Mouse (Mus musculus) heart, embryonic 16.5 days (tissue): Measurements from ENCODE around the gene Rnaset2b. TPM values are rescaled to one million over a fixed set of nuclear protein-coding genes. Genes with fewer than 3 reads are reported as not detected.
A peak's percentile ranks its signal among the peaks of the same experiment; 100 is the strongest.
"Not testable (repeated sequence)": the region's sequence is repeated elsewhere in the genome, so short reads cannot be mapped to it uniquely, and the experiment has no call there.

ENCODE experiments used
- ATAC-seq: fragments of 200-750 bp; cut with Nextera tagmentation; replicated peaks from 2 replicates; pipeline ENCODE4 v1.8.0; 2017; ENCODE audit warnings: moderate number of reproducible peaks; ENCODE audit not compliant: insufficient read depth, low FRiP score; ENCODE audit errors: extremely low read depth
- H3K27ac ChIP-seq: fragments of 300-500 bp; sonication (generic); 2 replicates; pipeline ENCODE4 v1.5.1; 2014; ENCODE audit warnings: mild to moderate bottlenecking, low read length, control low read depth, moderate library complexity
- H3K27me3 ChIP-seq: fragments of 300-500 bp; sonication (generic); 2 replicates; pipeline ENCODE4 v1.6.1; 2014; ENCODE audit warnings: low read length, mixed read lengths; ENCODE audit not compliant: control insufficient read depth, insufficient read depth
- H3K36me3 ChIP-seq: fragments of 300-500 bp; sonication (generic); 2 replicates; pipeline ENCODE4 v1.6.1; 2014; ENCODE audit not compliant: control insufficient read depth, insufficient read depth
- H3K4me1 ChIP-seq: fragments of 300-500 bp; sonication (generic); 2 replicates; pipeline ENCODE4 v1.6.1; 2014; ENCODE audit warnings: low read length, mixed read lengths; ENCODE audit not compliant: control insufficient read depth, insufficient read depth
- H3K4me2 ChIP-seq: fragments of 300-500 bp; sonication (generic); 2 replicates; pipeline ENCODE4 v1.6.1; 2014; ENCODE audit warnings: low read depth, mild to moderate bottlenecking, control low read depth, low read length
- H3K4me3 ChIP-seq: fragments of 300-500 bp; sonication (generic); 2 replicates; pipeline ENCODE4 v1.5.1; 2014; ENCODE audit warnings: mild to moderate bottlenecking, control low read depth, low read length
- H3K9ac ChIP-seq: fragments of 300-500 bp; sonication (generic); 2 replicates; pipeline ENCODE4 v1.6.1; 2014; ENCODE audit warnings: low read length, control low read depth
- H3K9me3 ChIP-seq: fragments of 300-500 bp; sonication (generic); replicated peaks from 2 replicates; pipeline ENCODE4 v1.6.1; 2016; ENCODE audit warnings: low read length; ENCODE audit not compliant: control insufficient read depth
- WGBS: fragments of 180-500 bp; shearing (Covaris S2); extraction: QIAGEN DNeasy Blood & Tissue Kit; methylation state at CpG from one replicate; pipeline ENCODE4 v1.1.7; 2014; 5-methylcytosine and 5-hydroxymethylcytosine counted together
- polyA plus RNA-seq: library from polyadenylated mRNA; unstranded; fragments of >200 nt; fragmentation: Nextera tagmentation; extraction: Ambion mirVana; gene quantifications from 2 replicates; pipeline ENCODE4 v1.2.1, GENCODE M21; 2015

The Rnaset2b gene
- polyA plus RNA-seq, 1 experiment from 2014 or later, result 281 TPM

GRCm38 (mm10) chr17:6960776-6961175, 9.7 kb upstream of the Rnaset2b start, which contains the start of gene Tagap1:
TSS of gene Tagap1 (minus strand) at chr17:6961156.
- Histone ChIP-seq H3K4me2 (peak within 1 kb of the TSS; percentile 56), H3K4me3 (peak within 1 kb of the TSS; percentile 59), H3K27ac (peak within 1 kb of the TSS; percentile 57), H3K9ac (peak within 1 kb of the TSS; percentile 71)
- not testable (repeated sequence) for H3K9me3 ChIP-seq, H3K4me1 ChIP-seq, H3K36me3 ChIP-seq, ATAC-seq, H3K27me3 ChIP-seq
- WGBS, result under 1% methylated on average over 34 of the region's 51 CpGs

- not testable (repeated sequence) for H3K27me3 ChIP-seq, H3K36me3 ChIP-seq, H3K9me3 ChIP-seq, H3K9ac ChIP-seq, H3K4me1 ChIP-seq
- H3K4me3 ChIP-seq, result peak overlapping the region; percentile 38
- under 1% methylated on average over 16 of the region's 48 CpGs for WGBS
- peak overlapping the region; percentile 56 for H3K4me2 ChIP-seq
- peak overlapping the region; percentile 25; the same call in 1 of the 2 replicates for H3K27ac ChIP-seq
- ATAC-seq, result peak; percentile 97
Measured at GRCm38 (mm10) chr17:6961181-6962000, 9.0 kb upstream of the Rnaset2b start.

- H3K9ac ChIP-seq, H3K4me3 ChIP-seq, H3K27me3 ChIP-seq, H3K27ac ChIP-seq, H3K4me1 ChIP-seq, H3K36me3 ChIP-seq, H3K9me3 ChIP-seq, H3K4me2 ChIP-seq, ATAC-seq: not testable (repeated sequence)
- 78% methylated on average over 3 of the region's 6 CpGs for WGBS
Measured at GRCm38 (mm10) chr17:6962339-6962738, 8.1 kb upstream of the Rnaset2b start.

- H3K4me2 ChIP-seq, H3K27me3 ChIP-seq, H3K36me3 ChIP-seq, H3K9me3 ChIP-seq, ATAC-seq, H3K9ac ChIP-seq, H3K27ac ChIP-seq, H3K4me1 ChIP-seq, H3K4me3 ChIP-seq: not testable (repeated sequence)
- 33% methylated on average over 4 of the region's 4 CpGs for WGBS
Measured at GRCm38 (mm10) chr17:6962936-6963335, 7.5 kb upstream of the Rnaset2b start.

GRCm38 (mm10) chr17:6965364-6965763, 5.1 kb upstream of the Rnaset2b start:
- not testable (repeated sequence) for H3K4me1 ChIP-seq, ATAC-seq, H3K27me3 ChIP-seq, H3K9me3 ChIP-seq, H3K9ac ChIP-seq, H3K27ac ChIP-seq, H3K4me3 ChIP-seq, H3K4me2 ChIP-seq, H3K36me3 ChIP-seq
- WGBS, result 9% methylated on average over 5 of the region's 6 CpGs

GRCm38 (mm10) chr17:6967673-6968072, 2.8 kb upstream of the Rnaset2b start:
- not testable (repeated sequence) for H3K4me2 ChIP-seq

GRCm38 (mm10) chr17:6971238-6971637, 804 bp downstream of the Rnaset2b start:
- not testable (repeated sequence) for ATAC-seq, H3K4me1 ChIP-seq, H3K9me3 ChIP-seq, H3K36me3 ChIP-seq, H3K27ac ChIP-seq, H3K27me3 ChIP-seq, H3K4me2 ChIP-seq, H3K4me3 ChIP-seq, H3K9ac ChIP-seq
- 77% methylated on average over 8 of the region's 8 CpGs for WGBS

More at GRCm38 (mm10) chr17:6967673-6968072, 2.8 kb upstream of the Rnaset2b start:
- not testable (repeated sequence) for H3K4me3 ChIP-seq, ATAC-seq, H3K9me3 ChIP-seq, H3K27me3 ChIP-seq, H3K36me3 ChIP-seq, H3K4me1 ChIP-seq, H3K27ac ChIP-seq, H3K9ac ChIP-seq
- WGBS, result no CpG with 5 or more reads among the region's 1 CpGs

- ATAC-seq, H3K36me3 ChIP-seq, H3K4me2 ChIP-seq, H3K9me3 ChIP-seq, H3K4me1 ChIP-seq, H3K27me3 ChIP-seq, H3K4me3 ChIP-seq, H3K9ac ChIP-seq, H3K27ac ChIP-seq: not testable (repeated sequence)
- 58% methylated on average over 4 of the region's 4 CpGs for WGBS
Measured at GRCm38 (mm10) chr17:6972836-6973396, 2.5 kb downstream of the Rnaset2b start.

- H3K9me3 ChIP-seq, H3K36me3 ChIP-seq, H3K9ac ChIP-seq, H3K27ac ChIP-seq, H3K4me2 ChIP-seq, ATAC-seq, H3K4me3 ChIP-seq, H3K4me1 ChIP-seq, H3K27me3 ChIP-seq: not testable (repeated sequence)
- WGBS, result 57% methylated on average over 3 of the region's 3 CpGs
Measured at GRCm38 (mm10) chr17:6974985-6975384, 4.6 kb downstream of the Rnaset2b start.
